Mouse (Mus musculus) adrenal gland, adult 8-10 months (tissue): Measurements from ENCODE around the gene Ifih1. TPM values are rescaled to one million over a fixed set of nuclear protein-coding genes. Genes with fewer than 3 reads are reported as not detected.

Experiments
- DNase-seq: peaks from one replicate; pipeline ENCODE4 v3.0.0; 2022
- total RNA-seq, 4 experiments: library from RNA; stranded (reverse); gene quantifications; 2 replicates each; pipeline ENCODE4 v1.2.4; 2022

Gene Ifih1
- 10 to 100 TPM; 11.9 to 13.4 (median 12.8) TPM for total RNA-seq

DNA sequence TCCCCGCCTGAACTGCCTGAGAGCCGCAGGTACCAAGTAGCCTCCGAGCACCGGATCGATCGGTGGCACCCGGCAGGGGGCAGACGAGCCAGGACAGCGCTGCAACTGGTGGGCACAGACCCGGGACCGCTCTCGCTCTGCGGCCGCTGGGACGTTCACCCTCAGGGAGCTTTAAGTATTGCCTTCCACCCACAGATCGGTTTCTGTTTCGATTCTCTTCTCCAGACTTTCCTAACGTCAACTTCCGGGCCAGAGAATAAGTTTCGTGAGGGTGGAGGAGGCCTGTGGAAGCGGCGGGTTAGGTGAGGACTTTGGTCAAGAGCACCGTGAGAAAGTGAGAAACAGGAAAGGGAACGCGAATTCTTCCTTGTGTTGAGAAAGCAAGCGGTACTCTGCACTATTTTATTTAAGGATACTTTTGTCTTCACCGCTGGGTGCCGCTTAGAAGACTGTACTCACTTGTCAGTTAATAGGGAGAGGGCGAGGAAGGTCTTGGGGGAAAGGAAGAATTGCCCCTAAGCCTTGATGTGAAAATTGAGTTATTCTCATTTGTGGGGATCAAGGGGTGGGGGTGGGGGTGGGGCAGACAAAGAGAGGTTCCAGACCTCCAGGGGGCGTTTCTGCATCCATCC is at the start of gene Ifih1:
TSS of gene Ifih1 (minus strand) at position 242 of the 632 bp plus-strand sequence.
- DNase-seq, result peak; percentile 36

- no peak for DNase-seq
Observed at GRCm38 (mm10) chr2:62685934-62686333, 39.9 kb upstream of the Ifih1 start.

- DNase-seq, result no peak
Observed at GRCm38 (mm10) chr2:62684989-62685595, 39.0 kb upstream of the Ifih1 start.

DNA sequence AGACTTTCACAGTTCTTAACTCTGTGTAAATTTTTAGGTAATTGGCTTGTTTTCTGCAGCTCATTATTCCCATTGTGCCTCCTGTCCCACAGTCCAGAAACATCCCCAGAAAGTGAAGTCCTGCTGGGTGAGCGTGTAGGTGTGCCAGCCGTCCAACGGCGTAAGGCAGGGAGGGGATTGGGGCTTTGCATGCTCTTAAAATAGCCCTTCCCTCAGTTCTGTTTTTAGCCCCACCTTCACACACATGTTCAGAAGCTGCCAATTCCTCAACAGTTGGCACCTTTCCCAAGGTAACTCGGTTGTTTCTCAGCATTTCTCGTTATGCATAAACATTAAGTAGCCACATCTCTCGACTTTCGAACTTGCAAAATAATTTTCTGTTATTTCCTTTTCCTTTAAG is 35.6 kb upstream of the Ifih1 start:
- peak; percentile 6 for DNase-seq

DNA sequence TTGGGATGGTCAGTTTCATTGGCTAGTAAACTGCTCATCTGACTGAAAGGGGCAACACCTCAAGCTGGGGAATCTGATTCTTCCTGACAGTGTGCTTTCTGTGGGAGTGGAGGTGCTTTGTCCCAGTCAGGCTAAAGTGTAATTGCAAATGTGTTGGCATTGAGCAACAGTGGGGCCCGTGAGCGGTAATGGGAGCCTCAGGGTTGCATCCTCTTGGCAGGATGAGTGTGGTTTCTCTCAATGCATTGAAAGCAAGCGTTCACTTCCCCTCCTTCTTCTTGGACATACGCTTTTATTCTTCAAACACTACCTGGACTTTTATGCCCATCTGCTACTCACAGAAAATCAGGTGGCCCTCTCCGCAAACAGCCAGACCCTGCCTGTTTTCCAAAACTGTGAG is 26.7 kb upstream of the Ifih1 start:
- DNase-seq, result no peak

DNA sequence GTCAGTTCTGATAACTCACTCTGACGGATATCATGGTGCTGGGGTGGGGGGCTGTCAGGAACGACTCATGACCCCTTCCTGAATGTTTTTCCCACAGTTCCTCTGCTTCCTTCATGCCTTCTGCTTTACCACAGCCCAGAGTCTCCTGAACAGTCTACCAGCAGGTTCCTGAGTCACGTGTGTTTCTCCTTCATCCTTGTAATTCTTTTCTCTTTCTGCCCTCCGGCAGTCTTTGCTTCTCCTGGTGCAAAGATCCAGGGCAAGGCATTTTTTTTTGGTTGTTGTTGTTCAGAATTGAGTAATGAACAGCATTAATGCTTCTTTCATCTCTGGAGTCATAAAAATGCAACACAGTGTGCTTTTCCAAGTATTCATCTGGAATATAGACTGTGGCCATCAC is 24.7 kb upstream of the Ifih1 start:
- no peak for DNase-seq

GRCm38 (mm10) chr2:62670301-62670700 is 24.2 kb upstream of the Ifih1 start:
- no peak for DNase-seq

- DNase-seq, result no peak
Observed at GRCm38 (mm10) chr2:62669848-62670247, 23.8 kb upstream of the Ifih1 start.

DNA sequence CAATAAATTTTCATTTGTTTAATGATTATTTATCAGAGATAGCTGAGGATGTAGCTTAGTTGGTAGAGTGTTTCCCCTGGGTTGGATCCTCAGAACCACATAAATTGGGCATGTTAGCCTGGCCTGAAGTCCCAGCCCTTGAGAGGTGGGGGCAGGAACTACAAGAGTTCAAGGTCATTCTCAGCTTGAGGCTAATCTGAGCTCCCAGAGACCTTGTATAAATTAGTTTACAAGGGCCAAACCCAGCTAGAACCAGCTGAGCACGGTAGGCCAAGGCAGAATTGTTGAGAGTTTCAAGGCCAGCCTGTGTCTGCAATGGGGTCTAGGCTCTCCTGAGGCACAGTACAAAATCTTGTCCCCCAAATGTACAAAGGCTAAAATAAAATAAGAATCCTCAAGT is 19.5 kb upstream of the Ifih1 start:
- no peak for DNase-seq

GRCm38 (mm10) chr2:62664839-62665238 is 18.8 kb upstream of the Ifih1 start:
- DNase-seq, result no peak

- peak; percentile 75 for DNase-seq
Observed at GRCm38 (mm10) chr2:62664135-62664670, 18.1 kb upstream of the Ifih1 start, which contains the start of gene Gca. Gene Gca (plus strand): TSS chr2:62664285.

GRCm38 (mm10) chr2:62662560-62662959 is 16.5 kb upstream of the Ifih1 start:
- no peak for DNase-seq

- no peak for DNase-seq
Observed at GRCm38 (mm10) chr2:62660565-62660964, 14.5 kb upstream of the Ifih1 start.

DNA sequence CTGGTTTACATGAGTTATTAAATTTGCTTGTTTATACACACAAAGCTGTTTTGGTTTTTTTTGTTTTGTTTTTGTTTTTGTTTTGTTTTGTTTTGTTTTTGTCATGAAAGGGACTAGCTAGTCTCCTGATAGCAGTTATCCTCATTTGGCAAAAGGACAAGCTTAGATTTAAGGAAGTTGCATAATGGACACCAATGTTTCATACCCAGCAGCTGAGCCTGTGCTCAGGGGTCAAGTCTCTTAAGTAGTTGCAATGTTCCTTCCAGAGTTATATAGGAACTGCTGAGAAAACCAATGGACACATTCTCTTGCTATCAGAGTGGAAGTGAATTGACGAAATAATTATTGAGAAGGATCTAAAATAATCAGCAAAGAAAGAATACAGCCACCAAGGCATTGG is 10.0 kb upstream of the Ifih1 start:
- DNase-seq, result no peak

DNA sequence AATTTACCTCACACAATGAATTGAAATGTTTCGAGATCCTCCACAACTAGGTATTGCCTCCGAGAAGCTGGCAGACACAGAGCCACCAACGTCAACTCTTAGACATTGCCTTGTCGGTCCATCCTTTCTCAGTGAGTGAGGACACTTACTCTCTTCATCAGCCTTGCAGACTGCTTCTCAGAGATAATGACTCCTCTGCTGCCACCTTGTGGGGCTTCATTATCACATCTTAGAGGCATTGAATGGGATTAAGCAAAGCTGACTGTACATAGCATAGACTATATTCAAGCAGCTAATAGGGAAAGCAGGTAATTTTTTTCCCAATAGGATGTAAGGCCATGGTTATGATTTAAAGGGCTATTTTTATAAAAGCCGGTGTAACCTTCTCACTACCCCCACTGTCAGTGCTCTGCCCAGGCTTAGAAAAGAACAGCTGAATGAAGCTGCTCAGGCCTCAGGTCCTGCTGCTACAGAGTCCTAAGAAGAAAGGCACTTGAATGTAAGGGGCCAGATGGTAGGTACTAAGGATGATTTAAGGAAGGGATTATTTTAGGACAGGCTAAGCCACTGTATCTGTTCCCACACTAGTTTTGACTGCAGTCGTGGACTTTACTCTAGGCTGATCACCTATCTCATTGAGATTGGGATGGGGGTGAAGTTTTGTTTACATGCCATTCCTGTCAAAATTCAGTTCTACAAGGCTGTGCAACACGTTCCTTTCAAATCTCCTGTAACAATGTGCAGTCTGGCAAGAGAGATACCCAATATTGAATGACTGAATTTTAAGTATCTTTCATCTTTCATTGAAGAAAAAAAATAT is 8.7 kb upstream of the Ifih1 start:
- no peak for DNase-seq

GRCm38 (mm10) chr2:62652466-62652865 is 6.4 kb upstream of the Ifih1 start:
- no peak for DNase-seq

DNA sequence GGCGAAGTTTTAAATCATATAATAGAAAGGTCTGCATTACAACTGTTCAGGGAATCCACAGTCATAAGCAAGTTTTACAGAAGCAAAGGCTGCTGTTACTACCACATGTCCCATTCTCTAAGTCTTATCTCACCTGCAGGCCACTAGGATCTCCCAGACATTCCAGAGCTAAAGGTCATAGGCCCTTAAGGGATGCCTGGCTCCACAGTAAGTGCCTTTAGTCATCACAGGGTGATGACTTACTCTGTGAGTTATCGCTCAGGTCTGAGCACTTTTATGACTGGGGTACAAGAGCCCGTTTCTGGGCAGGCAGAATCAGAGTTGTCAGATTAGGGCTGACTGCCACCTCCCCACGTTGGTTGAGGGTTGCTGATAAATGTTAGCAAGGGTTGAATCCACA is 5.8 kb upstream of the Ifih1 start:
- DNase-seq, result no peak

DNA sequence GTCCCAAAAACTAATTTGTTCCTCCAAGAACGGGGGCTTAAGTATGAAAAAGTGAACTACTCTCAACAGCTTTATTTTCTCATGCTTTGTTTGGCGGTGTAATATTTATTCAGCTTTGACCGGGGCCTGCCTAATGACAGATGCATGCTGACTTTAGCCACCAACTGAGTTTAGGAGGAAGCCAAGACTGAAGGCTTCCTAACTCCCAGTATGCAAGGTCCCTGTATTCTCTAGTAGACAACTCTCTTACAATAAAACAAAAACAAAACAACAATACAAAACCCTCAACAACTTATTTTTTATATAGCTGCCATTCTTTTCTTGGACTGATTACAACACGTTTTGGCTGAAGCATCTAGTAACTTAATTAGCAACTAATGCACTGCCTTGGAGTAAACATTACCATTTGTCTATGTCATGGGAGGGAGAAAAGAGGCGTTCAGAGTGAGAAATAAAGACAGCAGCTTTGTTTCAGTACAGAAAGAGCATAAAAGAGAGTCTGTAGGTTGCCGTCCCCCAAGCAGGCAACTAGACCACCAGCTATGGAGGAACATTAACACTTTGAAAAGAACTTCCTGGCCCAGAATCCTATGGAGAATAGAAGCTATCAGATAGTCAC is 725 bp upstream of the Ifih1 start:
- no peak for DNase-seq

GRCm38 (mm10) chr2:62645475-62645874 is 580 bp downstream of the Ifih1 start:
- no peak for DNase-seq

DNA sequence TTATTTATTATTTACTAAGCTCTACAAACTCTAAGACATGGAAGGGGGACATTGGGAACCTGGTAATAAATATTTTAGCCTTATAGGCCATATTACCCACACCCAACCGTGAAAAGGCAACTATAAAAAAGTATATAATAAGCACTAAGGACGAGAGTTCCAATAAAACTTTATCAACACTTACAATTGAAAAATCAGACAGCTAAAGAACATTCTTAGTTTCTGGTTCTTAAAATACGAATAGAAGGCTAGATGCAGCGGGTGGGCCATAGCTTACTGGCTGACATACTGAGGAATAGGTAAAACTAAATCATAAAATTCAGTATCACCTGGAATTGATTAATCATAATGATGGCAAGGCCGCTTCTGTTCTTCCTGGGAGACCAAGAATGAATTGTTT is 1.2 kb downstream of the Ifih1 start:
- no peak for DNase-seq

DNA sequence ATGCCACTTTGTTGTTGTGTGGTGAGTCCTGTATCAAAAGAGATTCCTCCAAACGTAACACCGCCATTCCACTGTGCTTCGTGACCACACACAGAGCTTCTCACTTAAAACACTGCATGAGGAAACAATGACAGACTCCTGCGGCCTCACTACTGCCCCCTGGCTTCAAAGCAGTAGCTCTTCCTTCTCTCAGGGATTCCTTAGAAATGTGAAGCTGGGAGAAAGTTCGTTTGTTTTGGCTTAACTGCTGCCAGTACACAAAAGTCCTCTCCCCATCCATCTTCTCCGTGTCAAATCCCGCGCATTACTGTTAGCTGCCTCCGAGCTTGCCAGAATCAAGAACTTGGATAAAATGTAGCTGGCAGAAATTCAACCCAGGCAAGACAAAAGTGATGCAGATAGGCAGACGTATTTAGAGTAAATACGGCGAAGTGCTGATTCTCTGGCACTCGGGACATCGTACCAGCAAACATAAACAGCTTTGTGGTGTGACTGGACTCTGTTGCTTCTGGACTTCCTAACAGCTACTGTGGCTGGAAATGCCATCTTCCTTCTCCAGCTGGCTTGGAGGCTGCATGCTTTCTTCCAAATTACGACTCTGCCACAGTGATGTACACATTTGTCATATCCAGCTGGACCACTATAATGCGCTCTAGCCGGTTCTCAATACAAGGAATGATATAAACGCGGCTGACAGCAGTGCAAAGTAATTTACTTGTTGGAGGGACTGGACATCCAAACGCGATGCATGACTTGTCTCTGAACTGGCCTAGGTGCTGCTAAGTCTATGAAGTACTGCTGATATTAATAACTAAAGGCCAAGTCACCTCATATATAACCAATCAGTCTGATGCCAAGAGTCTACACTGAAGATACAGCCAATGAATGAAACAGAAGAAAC is 2.4 kb downstream of the Ifih1 start:
- peak; percentile 20 for DNase-seq

- no peak for DNase-seq
Observed at GRCm38 (mm10) chr2:62639869-62640268, 6.2 kb downstream of the Ifih1 start.
